Mouse (Mus musculus) liver, embryonic 18 days (tissue): ENCODE data around the gene Bnip3. TPM values are rescaled to one million over a fixed set of nuclear protein-coding genes. Genes with fewer than 3 reads are reported as not detected.

ENCODE experiments used
- polyA plus RNA-seq: library from polyadenylated mRNA; depleted of rRNA; stranded (reverse); fragments of >200 nt; gene quantifications from 2 replicates; pipeline ENCODE4 v1.2.3, GENCODE M21; 2012; rRNA removed

Gene Bnip3
- polyA plus RNA-seq = 209 and 255 TPM in 2 replicates

GRCm38 (mm10) chr7:138909277-138910192, at the start of gene Bnip3:
Bnip3 (minus strand) TSS chr7:138909519.

GRCm38 (mm10) chr7:138940612-138941461, 31.5 kb upstream of the Bnip3 start, which contains the start of gene Jakmip3:
Jakmip3 (plus strand) TSS chr7:138940730.

GRCm38 (mm10) chr7:138845544-138846391, 63.6 kb downstream of the Bnip3 start, which contains the start of the genes Ppp2r2d and Mapk1ip1:
Ppp2r2d (plus strand) TSS chr7:138846079.
Mapk1ip1 (minus strand) TSS chr7:138846273.

Other genes starting within 250 kb of the Bnip3 start
- 15.7 and 16.9 TPM in 2 replicates for gene Ppp2r2d, start 63.4 kb downstream of the Bnip3 start, polyA plus RNA-seq
- 11.5 and 13.6 TPM in 2 replicates for gene Mapk1ip1, start 63.2 kb downstream of the Bnip3 start, polyA plus RNA-seq
- 0.01 and 0.02 TPM in 2 replicates for gene Jakmip3, start 31.2 kb upstream of the Bnip3 start, polyA plus RNA-seq
- gene Dpysl4, start 176.5 kb upstream of the Bnip3 start, polyA plus RNA-seq = 0.05 and 0.13 TPM in 2 replicates